Mouse (Mus musculus) MEL (cell line): ENCODE measurements around the gene Gstcd.

Experiments
- BHLHE40 ChIP-seq: IDR thresholded peaks from 2 replicates; pipeline ENCODE4 v1.6.1; 2012; ENCODE audit warnings: low read depth, mild to moderate bottlenecking, inconsistent platforms, low read length, improper control_type of control experiment, borderline replicate concordance
- CTCF ChIP-seq, 3 experiments: IDR thresholded peaks in 2 of 3; conservative IDR thresholded peaks in 1 of 3; 2 replicates each; pipeline ENCODE4 v1.5.1; 2011 to 2012; ENCODE audit warnings: low read length in 3 of 3, low read depth in 2 of 3, mild to moderate bottlenecking in 2 of 3, improper control_type of control experiment in 1 of 3, inconsistent platforms in 1 of 3, mixed read lengths in 1 of 3, moderate library complexity in 1 of 3; ENCODE audit not compliant: control insufficient read depth in 1 of 3, insufficient read depth in 1 of 3, poor library complexity in 1 of 3, severe bottlenecking in 1 of 3
- GATA1 ChIP-seq: IDR thresholded peaks from 2 replicates; pipeline ENCODE4 v1.6.1; 2011; ENCODE audit warnings: low read depth, low read length, improper control_type of control experiment
- HCFC1 ChIP-seq: IDR thresholded peaks from 2 replicates; pipeline ENCODE4 v1.6.1; 2012; ENCODE audit warnings: low read depth, mild to moderate bottlenecking, inconsistent platforms, low read length, improper control_type of control experiment, moderate library complexity
- MEF2A ChIP-seq: IDR thresholded peaks from 2 replicates; pipeline ENCODE4 v1.6.1; 2014; ENCODE audit warnings: low read depth, mild to moderate bottlenecking, inconsistent platforms, low read length, improper control_type of control experiment; ENCODE audit not compliant: poor library complexity, insufficient replicate concordance, severe bottlenecking; ENCODE audit errors: extremely low read depth
- MYB ChIP-seq: IDR thresholded peaks from 2 replicates; pipeline ENCODE4 v1.6.1; 2011; ENCODE audit warnings: mild to moderate bottlenecking, low read depth, low read length, improper control_type of control experiment
- MYC ChIP-seq: IDR thresholded peaks from 2 replicates; pipeline ENCODE4 v1.6.1; 2011; ENCODE audit warnings: low read depth, mild to moderate bottlenecking, low read length, improper control_type of control experiment, moderate library complexity
- POLR2A ChIP-seq, 2 experiments: IDR thresholded peaks; 2 replicates each; pipeline ENCODE4 v1.6.1; 2011 to 2012; ENCODE audit warnings: low read length in 2 of 2, mild to moderate bottlenecking in 2 of 2, control low read depth in 1 of 2, improper control_type of control experiment in 1 of 2, low read depth in 1 of 2, moderate library complexity in 1 of 2; ENCODE audit not compliant: control insufficient read depth in 1 of 2, insufficient read depth in 1 of 2, poor library complexity in 1 of 2
- TAL1 ChIP-seq: IDR thresholded peaks from 2 replicates; pipeline ENCODE4 v1.6.1; 2012; ENCODE audit warnings: mild to moderate bottlenecking, inconsistent platforms, low read length, moderate library complexity, mixed read lengths
- ZC3H11A ChIP-seq: IDR thresholded peaks from 2 replicates; pipeline ENCODE4 v1.6.1; 2012; ENCODE audit warnings: low read depth, mild to moderate bottlenecking, inconsistent platforms, low read length, improper control_type of control experiment

GRCm38 (mm10) chr3:132949791-132950528 is 141.9 kb downstream of the Gstcd start, which contains the start of gene Npnt:
- TF ChIP-seq MYC = no peak
- TF ChIP-seq POLR2A (IDR thresholded peaks at IDR 0.05; ENCODE audit: control insufficient read depth in 1 of 2, insufficient read depth in 1 of 2, low read depth in 1 of 2, low read length in 2 of 2, poor library complexity in 1 of 2) = no peak
- TF ChIP-seq ZC3H11A = no peak
- TF ChIP-seq CTCF (IDR thresholded peaks at IDR 0.05 in 2 of 3, conservative IDR thresholded peaks at IDR 0.05 in 1 of 3; ENCODE audit: control insufficient read depth in 1 of 3, insufficient read depth in 1 of 3, low read depth in 2 of 3, low read length in 3 of 3, poor library complexity in 1 of 3, severe bottlenecking in 1 of 3) = no peak
- TF ChIP-seq GATA1 = no peak
- TF ChIP-seq TAL1 = no peak
- no peak for TF ChIP-seq MEF2A
- TF ChIP-seq MYB = no peak
- TF ChIP-seq HCFC1 = no peak
- no peak for TF ChIP-seq BHLHE40
